Mouse (Mus musculus): ENCODE data around the gene Pawr.

Gene Pawr

DNA sequence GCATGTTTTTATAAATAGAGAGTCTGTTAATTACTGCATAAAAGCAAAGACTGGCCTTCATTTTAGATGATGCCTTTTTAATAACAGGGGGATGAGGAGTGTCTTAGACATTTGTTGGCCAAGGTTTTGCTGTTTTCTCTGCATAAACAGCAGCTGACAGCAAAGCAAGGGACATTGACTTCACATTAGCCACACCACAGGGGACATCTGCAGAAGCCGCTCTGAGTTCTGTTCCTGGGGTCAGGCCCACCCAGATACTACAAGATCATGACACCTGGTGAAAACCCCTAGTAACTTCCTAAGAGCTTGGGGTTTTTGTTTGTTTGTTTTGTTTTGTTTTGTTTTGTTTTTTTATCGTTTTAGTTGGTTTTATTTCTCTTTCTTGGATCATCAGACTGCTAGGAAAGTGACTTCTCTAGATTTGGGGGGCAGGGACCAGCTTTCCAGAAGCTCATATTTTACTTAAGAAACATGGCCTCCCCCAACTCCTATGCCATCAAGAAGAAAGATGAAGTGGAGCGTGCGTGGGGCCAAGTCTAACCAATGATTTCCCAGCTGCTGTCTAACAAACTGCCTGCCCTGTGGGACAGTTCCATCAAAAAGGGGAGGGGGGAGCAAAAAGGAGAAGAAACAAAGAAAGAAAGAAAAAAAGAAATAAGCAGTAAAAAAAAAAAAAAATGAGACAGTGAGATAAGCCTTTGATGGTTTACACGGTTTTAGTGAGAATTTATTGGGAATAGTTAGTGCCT, 57.4 kb downstream of the Pawr start:
- no peak for DNase-seq (ENCODE audit: low spot score in 2 of 2)

DNA sequence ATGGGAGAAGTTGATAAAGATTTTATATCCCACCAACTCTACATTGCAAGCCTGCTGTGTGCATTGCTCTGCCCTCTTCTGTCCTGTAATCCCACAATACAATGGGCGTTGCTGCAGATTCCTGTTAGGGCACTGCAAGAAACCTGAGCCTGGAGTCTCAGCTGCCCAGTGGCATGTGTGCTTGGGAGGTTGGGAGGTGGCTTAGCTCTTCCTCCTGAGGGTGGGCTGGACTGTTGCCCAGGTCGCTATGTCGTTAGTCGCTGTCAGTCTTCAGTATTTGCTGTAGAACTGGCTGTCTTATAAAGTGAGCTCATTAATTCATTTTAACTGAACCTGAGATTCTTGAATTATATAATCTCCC, 58.0 kb downstream of the Pawr start:
- no peak for DNase-seq (ENCODE audit: low spot score in 2 of 2)

DNA sequence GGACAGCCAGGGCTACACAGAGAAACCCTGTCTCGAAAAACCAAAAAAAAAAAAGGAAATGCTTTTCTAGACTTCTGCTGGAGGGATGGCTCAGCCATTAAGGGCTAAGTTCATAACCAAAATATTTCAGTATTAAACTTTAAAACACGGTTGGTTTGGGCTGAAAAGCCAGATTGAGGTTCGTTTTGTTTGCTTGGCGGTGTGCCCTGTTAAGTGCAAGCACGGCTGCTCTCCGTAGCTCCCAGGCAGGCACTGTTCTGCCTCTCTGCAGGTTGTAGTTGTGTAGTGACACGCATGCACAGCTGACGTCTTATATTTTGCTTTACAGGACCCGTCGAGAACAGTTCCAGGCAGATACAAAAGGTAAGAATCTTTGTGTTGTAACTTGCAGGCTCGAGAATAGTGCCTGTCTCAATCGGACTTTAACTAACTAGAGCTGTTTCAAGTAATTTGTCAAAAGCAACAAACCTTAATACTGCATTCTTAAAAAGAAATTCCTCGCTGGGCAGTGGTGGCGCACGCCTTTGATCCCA, 59.5 kb downstream of the Pawr start:
- DNase-seq (ENCODE audit: low spot score in 2 of 2): no peak

DNA sequence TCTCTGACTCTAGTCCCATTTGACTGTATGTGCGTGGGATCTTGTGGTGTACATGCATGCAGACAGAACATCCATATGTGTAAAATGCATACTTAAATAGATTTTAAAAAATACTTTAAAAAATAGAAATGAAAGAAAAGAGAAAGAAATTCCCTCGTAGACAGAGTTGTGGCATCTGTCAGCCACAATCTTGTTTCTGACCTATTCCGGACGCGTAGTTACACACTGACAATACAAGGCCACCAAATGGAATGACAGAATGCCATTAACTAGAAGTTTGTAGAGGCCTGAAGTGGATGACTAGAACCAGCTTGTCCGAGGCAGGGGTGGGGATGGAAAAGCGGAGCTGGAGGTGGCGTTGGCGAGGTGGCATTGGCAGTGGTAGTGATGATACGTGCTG, 60.2 kb downstream of the Pawr start:
- no peak for DNase-seq (ENCODE audit: low spot score in 2 of 2)

DNA sequence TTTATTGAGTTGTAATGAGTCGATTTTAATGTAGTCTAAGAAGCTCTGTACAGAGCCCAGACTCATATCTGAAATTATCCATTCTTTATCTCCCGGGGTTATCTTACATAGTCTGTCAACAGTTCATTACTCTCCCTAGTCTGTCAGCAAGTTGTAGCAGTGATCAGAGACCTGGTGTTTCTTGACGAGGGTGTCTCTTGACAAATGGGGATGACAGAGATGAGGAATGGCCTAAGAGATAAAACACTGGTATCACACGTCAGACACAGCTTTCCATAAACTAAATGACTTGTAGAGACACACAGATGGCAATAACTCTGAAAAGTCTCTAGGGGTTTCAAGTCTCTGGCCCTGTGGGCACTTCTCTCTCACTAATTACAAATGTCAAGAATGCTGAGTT, 62.4 kb downstream of the Pawr start:
- DNase-seq (ENCODE audit: low spot score in 2 of 2): no peak

DNA sequence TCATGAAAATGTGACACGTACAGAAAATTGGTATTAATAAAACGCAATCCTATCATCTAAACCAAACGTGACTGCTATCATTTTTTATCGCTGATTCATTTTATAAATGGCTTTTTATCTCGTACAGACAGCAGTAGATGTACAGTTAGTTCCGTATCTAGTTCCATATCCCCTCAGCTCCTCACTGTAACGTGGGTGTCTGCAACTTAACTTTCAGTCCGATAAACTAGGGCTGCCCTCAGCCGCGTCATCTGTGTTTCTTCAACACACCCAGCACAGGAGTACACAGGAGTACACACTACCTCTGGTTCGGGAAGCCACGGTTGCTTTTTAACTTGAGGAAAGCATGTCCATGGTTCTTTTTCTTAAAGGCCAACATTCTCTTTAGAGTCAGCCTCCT, 63.3 kb downstream of the Pawr start:
- DNase-seq (ENCODE audit: low spot score in 2 of 2): no peak

DNA sequence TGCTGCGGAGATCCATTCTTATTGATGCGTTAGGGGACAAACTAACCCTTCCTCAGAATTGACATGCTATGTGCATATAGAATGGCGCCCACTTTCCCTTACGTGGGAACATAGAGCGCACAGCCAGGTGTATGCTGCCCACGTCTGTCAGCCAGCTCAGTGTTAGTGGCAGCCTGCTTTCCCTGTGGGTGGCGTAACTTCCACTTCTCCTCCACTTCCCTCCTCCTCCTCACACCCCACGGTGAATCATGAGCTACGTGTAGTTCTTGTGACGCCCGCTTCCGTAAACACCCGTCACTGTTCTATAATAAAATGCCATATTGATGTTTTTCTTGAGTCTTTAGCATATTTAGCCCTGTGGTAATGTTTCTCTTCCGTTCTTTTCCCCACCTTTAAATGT, 63.7 kb downstream of the Pawr start:
- DNase-seq (ENCODE audit: low spot score in 2 of 2): no peak

DNA sequence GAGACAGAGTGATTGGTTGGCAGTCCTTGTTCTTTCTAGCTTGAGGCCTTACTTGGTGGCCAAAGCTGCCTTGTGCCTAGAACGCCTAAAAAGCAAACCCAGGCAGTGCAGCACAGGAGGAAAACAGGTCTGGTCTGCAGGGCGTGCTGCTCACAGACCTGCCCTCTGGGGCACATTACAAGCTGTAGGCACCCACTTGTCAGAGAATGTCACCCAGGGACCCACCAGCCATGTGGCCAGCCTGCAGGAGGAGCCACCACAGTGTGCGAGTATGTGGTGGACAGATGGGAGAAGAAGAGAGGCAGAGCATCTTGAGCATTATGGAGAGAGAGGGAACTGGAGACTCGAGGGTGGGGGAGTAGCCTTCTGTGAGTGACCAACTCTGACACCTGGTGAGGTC, 70.8 kb downstream of the Pawr start:
- no peak for DNase-seq (ENCODE audit: low spot score in 2 of 2)

DNA sequence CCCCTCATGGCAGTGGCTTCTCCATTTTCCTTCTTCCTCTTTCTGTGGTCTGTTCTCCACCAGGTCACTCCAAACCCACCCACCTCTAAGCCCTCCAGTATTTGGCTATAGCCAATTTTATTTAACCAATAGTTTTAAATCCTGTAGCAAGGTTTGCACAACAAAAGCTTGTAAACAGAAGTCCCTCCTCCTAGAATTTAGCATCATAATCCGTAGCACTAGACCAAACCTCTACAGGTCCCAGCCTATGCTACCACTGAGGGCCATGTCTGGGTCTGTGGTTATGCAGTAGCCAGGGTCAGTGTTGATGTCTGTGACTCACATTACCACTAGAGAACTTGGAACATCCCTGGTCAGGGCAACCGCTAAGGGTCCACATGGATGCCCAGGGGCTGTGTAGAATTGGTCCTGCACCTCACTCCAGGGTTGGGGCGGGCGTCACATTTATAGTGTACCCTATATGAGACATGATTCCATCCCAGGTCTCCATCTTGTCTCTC, 71.5 kb downstream of the Pawr start:
- DNase-seq (ENCODE audit: low spot score in 2 of 2): no peak

DNA sequence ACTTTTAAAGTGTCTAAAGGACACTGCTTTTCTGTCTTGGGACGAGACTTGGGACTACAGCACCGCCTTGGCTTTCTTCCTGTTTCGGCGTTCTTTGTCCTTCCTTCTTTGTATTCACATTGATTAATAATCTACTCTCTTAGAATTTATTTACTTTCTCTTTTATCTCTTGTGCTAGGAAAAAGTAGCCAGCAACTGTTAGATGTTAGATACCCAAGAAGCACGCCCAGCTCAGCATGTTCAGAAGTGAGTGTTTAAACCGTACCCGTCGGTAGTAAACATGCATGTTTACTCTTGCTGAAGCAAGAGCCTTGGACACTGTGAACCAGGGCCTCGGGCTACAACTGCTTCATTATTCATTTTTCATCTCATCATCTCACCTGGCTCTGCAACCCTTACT, 72.2 kb downstream of the Pawr start:
- no peak for DNase-seq (ENCODE audit: low spot score in 2 of 2)

DNA sequence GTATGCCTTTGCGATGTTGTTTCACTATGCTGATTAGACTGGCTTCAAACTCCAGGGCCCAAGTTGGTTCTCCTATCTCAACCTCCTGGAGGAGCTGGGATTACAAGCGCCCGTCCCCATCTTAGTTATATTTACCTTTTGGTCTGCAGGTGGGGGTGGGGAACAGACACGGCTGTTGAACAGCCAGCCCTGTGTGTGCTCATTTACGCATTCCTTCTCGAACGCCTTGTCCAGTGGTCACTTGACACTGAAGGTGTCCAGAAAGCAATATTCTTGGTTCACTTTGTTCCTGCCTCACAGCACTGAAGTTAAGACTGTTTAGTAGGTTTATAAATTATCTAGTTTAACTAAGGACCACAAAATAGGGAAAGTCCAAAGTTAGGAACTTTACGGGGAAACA, 73.2 kb downstream of the Pawr start:
- DNase-seq (ENCODE audit: low spot score in 2 of 2): no peak

DNA sequence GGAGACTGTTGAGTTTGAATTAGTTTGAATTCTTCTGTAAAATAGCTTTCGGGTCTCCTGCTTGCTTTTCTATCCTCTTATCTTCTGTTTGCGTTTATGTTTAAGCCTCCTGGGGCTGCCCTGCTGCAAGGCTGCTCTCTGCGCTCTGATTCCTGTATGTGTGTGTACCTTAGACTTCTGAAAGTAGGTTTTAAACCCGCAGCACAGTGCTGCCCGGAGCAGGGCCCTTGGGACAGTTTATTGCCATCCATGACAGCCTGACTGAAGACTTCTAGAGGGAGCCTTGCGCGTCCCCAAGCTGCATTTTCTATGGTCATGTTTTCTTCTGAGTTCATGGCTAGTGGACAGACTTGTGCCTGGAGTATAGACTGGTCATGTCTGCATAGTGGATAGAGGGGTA, 74.0 kb downstream of the Pawr start:
- DNase-seq (ENCODE audit: low spot score in 2 of 2): no peak

DNA sequence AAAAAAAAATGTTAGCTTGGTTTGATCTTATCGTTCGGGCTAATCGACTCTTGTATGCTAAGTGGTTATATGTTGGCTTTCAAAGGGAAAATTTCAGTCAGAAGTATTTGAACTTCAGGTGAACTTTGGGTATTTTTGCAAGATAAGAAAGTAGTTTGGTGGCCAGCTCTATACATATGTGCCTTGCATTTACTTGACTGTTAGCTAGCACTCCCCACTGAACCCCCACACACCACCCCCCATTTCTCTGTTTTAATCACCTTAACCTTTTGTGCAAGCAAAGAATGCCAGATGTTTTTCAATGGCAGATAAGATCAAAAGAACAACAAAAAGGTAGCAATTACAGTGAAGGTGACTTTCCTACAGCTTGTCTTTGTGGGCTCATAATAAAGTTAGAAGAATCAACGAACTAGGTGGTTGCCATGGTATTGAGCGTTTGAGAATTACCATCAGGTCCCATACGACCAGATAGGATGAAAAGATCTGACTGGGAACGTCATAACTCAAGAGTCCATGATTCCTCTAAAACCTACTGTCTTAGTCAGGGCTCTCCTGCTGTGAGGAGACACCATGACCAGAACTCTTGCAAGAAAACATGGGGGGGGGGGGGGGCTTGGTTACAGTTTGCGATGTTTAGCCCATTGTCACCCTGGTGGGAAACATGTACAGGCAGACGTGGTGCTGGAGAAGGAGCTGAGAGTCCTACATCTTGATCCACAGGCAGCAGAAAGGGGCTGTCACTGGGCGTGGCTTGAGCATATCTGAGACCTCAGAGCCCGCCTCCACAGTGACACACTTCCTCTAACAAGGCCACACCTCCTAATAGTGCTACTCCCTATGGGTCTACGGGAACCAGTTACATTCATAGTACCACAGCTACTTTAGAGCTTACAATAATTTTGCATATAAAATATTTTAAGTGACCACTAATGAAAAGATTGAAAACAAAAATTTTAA, 75.2 kb downstream of the Pawr start:
- no peak for DNase-seq (ENCODE audit: low spot score in 2 of 2)

DNA sequence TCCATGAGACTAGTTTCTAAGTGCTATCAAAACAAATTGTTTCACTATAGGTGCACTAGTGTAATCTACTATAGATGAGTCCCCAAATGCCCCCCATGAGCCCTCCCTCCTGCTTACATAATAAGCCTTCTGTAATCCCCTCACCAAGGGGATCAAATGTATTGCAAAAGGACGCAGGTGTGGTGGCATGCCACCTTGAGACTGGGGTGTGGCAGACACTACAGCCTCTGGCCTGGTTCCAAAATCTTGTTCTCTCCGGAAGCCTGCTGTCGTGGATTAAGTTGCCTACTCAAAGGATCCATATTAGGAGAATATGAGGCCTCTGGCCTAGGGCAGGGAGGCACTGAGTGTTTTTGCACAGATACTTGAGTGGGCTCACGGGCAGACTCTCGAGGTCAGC, 76.1 kb downstream of the Pawr start:
- DNase-seq (ENCODE audit: low spot score in 2 of 2): no peak

DNA sequence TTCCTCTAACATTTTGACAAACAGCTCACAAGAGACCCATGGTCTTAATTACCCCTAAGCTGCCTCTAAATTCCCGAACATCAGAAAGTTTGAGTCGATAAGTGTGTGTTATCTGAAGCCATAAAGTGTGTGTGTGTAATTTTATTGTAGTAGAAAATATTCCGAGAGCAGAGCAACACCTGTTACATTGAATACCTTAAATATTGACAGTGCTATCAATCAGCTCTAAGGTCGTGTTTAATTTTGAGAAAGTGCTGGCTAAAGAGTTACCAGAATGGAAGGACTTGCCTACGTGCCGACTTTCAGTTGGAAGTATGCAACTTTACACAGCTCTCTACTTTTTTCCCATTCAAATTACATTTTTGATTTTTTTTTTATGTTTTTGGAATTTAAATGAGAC, 76.5 kb downstream of the Pawr start:
- DNase-seq (ENCODE audit: low spot score in 2 of 2): no peak

DNA sequence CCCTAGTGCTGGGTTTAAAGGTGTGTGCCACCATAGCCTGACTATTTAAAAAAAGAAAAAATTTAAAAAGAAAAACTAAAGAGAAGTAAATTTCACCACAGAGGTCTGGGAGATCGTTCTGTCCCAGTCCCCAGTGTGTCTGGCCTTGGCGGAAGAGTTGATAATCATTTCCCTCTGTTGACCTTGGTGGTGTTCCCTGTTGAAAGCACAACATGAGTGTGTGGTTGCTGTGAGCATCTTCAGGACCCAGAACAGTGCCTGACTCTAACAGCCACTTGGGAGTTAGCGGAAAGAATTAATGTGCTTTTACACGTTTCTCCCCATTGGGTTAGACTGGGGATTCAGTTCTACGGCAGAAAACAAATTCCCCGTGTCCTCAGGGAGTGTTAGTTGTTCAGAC, 77.1 kb downstream of the Pawr start:
- DNase-seq (ENCODE audit: low spot score in 2 of 2): no peak

DNA sequence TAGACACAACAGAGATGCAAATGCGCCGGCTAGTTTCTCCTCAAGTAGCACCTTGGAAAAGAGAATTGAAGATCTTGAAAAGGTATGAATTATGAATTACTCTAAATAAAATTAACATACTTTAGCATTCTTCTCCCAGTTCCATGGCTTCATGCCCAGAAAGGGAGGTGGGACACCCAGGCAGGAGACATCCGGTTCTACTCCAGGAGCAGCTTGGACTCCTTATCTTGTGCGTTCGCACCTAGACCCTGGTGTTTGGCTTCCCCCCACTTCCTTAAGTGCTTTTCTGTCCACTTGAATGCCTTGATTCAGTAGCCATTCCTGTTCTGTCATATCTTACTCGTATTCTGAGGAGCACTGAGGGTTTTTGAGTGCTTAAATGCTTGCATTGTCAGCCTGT, 77.6 kb downstream of the Pawr start:
- DNase-seq (ENCODE audit: low spot score in 2 of 2): no peak

DNA sequence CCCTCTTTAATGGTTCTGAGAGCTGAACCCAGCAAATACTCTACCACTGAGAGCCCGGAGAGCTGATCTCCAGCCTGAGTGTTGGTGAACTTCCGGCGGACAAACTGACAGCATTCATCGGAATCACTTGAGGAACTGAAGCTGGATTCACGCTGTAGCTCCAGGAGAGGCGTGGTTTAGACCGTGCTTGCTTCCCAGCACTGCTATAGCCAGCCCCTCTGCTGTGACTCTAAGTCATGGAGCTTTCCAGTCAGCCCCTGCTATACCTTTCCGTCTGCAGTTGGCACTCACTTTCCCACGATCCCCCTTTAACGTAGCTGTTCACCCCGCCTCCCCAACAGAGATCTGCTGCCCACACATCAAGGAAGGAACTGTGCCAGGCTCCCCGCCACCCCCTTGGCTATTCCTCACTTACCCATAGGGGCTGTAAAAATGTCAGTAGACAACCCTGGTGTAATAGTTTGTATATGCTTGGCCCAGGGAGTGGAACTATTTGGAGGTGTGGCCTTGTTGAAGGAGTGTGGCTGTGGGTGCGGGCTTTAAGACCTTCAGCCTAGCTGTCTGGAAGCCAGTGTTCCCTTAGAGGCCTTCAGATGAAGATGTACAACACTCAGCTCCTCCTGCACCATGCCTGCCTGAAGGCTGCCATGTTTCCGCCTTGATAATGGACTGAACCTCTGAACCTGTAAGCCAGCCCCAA, 83.2 kb downstream of the Pawr start:
- no peak for DNase-seq (ENCODE audit: low spot score in 2 of 2)

DNA sequence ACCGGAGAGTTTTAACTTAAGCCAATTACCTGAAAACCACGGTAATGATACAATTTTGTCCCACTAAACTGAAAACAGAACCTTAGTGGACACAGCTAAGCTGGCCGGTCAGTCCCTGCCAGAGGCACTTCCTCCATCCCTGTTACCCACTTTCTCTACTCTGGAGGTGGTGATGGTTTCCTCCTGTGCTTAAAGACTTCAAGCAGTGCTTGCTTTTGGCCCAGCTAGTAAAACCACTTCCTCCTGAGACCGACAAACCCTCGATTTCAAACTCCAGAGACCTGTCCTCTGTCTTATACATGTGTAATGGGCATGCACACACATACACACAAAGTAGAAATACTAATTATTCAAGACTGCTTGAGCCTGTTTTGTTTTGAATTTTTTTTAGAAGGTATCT, 85.5 kb downstream of the Pawr start:
- DNase-seq (ENCODE audit: low spot score in 2 of 2): no peak

DNA sequence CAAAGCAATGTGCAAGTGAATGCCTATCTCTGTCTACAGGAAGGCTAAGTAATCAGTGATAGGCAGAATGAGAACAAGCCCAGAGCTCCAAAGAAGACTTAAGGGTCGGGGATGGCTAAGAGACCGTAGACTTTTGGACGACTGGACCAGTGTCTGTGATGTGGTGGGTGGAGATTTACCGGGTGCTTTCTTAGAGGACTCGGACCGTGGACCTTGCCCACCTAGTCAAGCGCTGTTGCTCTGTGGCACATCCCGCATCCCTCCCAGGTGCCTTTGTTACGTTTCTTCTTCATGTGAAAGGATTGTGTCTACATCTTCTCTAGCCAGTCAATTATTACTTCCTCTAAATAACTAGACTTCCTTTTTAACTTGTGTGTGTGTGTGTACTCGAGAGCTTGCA, 98.6 kb downstream of the Pawr start:
- no peak for DNase-seq (ENCODE audit: low spot score in 2 of 2)

DNA sequence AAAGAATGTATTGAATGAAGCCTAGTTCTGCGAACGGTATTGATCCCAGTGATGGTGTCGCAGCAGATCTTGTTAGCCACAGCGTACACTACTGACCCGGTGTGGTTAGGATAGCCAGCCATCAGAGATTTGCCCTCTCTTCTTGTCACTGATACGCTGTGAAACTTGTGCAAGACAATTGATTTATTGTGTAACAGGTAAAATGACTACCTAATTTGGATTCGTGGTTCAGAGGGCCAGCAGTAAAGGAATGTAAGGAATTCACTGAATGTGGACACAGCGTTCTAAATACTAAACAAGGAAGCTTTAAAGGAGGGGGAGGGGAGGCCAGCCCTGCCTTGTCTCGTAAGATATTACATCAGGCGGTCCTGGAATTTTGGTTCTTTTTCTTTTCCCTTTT, 100.3 kb downstream of the Pawr start:
- no peak for DNase-seq (ENCODE audit: low spot score in 2 of 2)

DNA sequence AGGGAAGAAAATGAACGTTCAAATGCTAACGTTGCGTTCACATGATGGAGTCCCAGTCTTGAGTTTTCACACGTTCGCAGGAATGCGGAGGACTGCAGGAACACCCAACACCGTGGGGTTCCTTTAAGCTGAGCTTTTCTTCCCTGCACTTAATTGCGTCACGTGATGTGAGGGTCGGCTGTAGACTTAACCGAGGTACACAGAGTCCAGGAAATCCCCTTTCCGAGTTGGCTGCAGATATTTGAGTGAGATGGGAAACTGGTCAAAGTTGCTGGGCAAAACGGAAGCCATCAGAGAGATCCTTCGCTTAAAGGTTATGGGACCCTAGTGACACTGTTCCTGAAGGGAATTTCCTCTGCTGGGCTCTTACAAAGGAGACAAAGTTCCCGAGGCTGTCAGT, 102.1 kb downstream of the Pawr start:
- DNase-seq (ENCODE audit: low spot score in 2 of 2): no peak
